Mouse (Mus musculus): ENCODE measurements around the gene Coa7. TPM values are rescaled to one million over a fixed set of nuclear protein-coding genes. Genes with fewer than 3 reads are reported as not detected.

The Coa7 gene
- polyA plus RNA-seq, 1 experiment: 66.4 TPM

GRCm38 (mm10) chr4:108380146-108380545 lies 52.2 kb downstream of the Coa7 start:
- Histone ChIP-seq H3K79me3 (ENCODE audit: low read depth) (no peaks in the 10 kb centered on the region), H3K36me3 (ENCODE audit: control insufficient read depth, insufficient read depth) (no peaks in the 10 kb centered on the region), H3K27me3 (ENCODE audit: control insufficient read depth, insufficient read depth, insufficient read length) (no peaks in the 10 kb centered on the region), H3K79me2 (ENCODE audit: control insufficient read depth, insufficient read depth) (no peaks in the 10 kb centered on the region), H3K4me3 (ENCODE audit: insufficient read depth, poor library complexity, severe bottlenecking) (no peak overlapping the region), H3ac (ENCODE audit: control insufficient read depth, insufficient read length, low read depth) (no peak overlapping the region)
- no peak for TF ChIP-seq USF1 (IDR thresholded peaks at IDR 0.05; ENCODE audit: low read depth)
- TF ChIP-seq CEBPB (IDR thresholded peaks at IDR 0.05; ENCODE audit: low read depth): peak; percentile 67

- Histone ChIP-seq H3K79me2 (ENCODE audit: control insufficient read depth, insufficient read depth) (no peaks in the 10 kb centered on the region), H3ac (ENCODE audit: control insufficient read depth, insufficient read length, low read depth) (no peak within 1 kb of the TSS), H3K36me3 (ENCODE audit: control insufficient read depth, insufficient read depth) (no peaks in the 10 kb centered on the region), H3K4me3 (ENCODE audit: insufficient read depth, poor library complexity, severe bottlenecking) (no peak within 1 kb of the TSS), H3K27me3 (ENCODE audit: control insufficient read depth, insufficient read depth, insufficient read length) (no peaks in the 10 kb centered on the region), H3K79me3 (ENCODE audit: low read depth) (no peaks in the 10 kb centered on the region)
- TF ChIP-seq MYOG (IDR thresholded peaks at IDR 0.05; ENCODE audit: control insufficient read depth, extremely low read depth, insufficient read length) (no peak), USF1 (IDR thresholded peaks at IDR 0.05; ENCODE audit: low read depth) (no peak), FOSL1 (IDR thresholded peaks at IDR 0.05; ENCODE audit: insufficient read depth, low read length, poor library complexity, severe bottlenecking) (no peak)
These were observed 55.3 kb downstream of the Coa7 start, which contains the start of gene Shisal2a for GRCm38 (mm10) chr4:108383183-108383714. TSS of gene Shisal2a (minus strand) at chr4:108383349.

GRCm38 (mm10) chr4:108386087-108386486 lies 58.1 kb downstream of the Coa7 start:
- Histone ChIP-seq H3K79me3 (ENCODE audit: low read depth) (no peaks in the 10 kb centered on the region), H3ac (ENCODE audit: control insufficient read depth, insufficient read length, low read depth) (no peak overlapping the region), H3K36me3 (ENCODE audit: control insufficient read depth, insufficient read depth) (no peaks in the 10 kb centered on the region), H3K79me2 (ENCODE audit: control insufficient read depth, insufficient read depth) (no peaks in the 10 kb centered on the region), H3K27me3 (ENCODE audit: control insufficient read depth, insufficient read depth, insufficient read length) (no peaks in the 10 kb centered on the region), H3K4me3 (ENCODE audit: insufficient read depth, poor library complexity, severe bottlenecking) (no peak overlapping the region)
- TF ChIP-seq USF1 (IDR thresholded peaks at IDR 0.05; ENCODE audit: low read depth) (no peak), MAX (IDR thresholded peaks at IDR 0.05) (no peak), MYOG (IDR thresholded peaks at IDR 0.05; ENCODE audit: control insufficient read depth, extremely low read depth, insufficient read length) (no peak), MYOD1 (IDR thresholded peaks at IDR 0.05; ENCODE audit: control insufficient read depth, insufficient read length, low read depth) (no peak), CTCF (IDR thresholded peaks at IDR 0.05; ENCODE audit: control insufficient read depth, insufficient read depth, insufficient read length) (no peak), CEBPB (IDR thresholded peaks at IDR 0.05; ENCODE audit: low read depth) (no peak), FOSL1 (IDR thresholded peaks at IDR 0.05; ENCODE audit: insufficient read depth, low read length, poor library complexity, severe bottlenecking) (no peak)

- Histone ChIP-seq H3K36me3 (ENCODE audit: control insufficient read depth, insufficient read depth) (no peaks in the 10 kb centered on the region), H3K79me2 (ENCODE audit: control insufficient read depth, insufficient read depth) (no peaks in the 10 kb centered on the region), H3K4me3 (ENCODE audit: insufficient read depth, poor library complexity, severe bottlenecking) (no peak overlapping the region), H3ac (ENCODE audit: control insufficient read depth, insufficient read length, low read depth) (no peak overlapping the region), H3K79me3 (ENCODE audit: low read depth) (no peaks in the 10 kb centered on the region), H3K27me3 (ENCODE audit: control insufficient read depth, insufficient read depth, insufficient read length) (no peaks in the 10 kb centered on the region)
- no peak for TF ChIP-seq USF1 (IDR thresholded peaks at IDR 0.05; ENCODE audit: low read depth)
- no peak for TF ChIP-seq MYOG (IDR thresholded peaks at IDR 0.05; ENCODE audit: control insufficient read depth, extremely low read depth, insufficient read length)
- no peak for TF ChIP-seq CTCF (IDR thresholded peaks at IDR 0.05; ENCODE audit: control insufficient read depth, insufficient read depth, insufficient read length)
- TF ChIP-seq MAX (IDR thresholded peaks at IDR 0.05): no peak
- TF ChIP-seq CEBPB (IDR thresholded peaks at IDR 0.05; ENCODE audit: low read depth): no peak
- TF ChIP-seq FOSL1 (IDR thresholded peaks at IDR 0.05; ENCODE audit: insufficient read depth, low read length, poor library complexity, severe bottlenecking): no peak
- TF ChIP-seq MYOD1 (IDR thresholded peaks at IDR 0.05; ENCODE audit: control insufficient read depth, insufficient read length, low read depth): no peak
These were observed 59.2 kb downstream of the Coa7 start for GRCm38 (mm10) chr4:108387106-108387505.

GRCm38 (mm10) chr4:108387681-108388253 lies 59.8 kb downstream of the Coa7 start:
- Histone ChIP-seq H3ac (ENCODE audit: control insufficient read depth, insufficient read length, low read depth) (peak overlapping the region; percentile 25), H3K36me3 (ENCODE audit: control insufficient read depth, insufficient read depth) (no peaks in the 10 kb centered on the region), H3K79me3 (ENCODE audit: low read depth) (no peaks in the 10 kb centered on the region), H3K79me2 (ENCODE audit: control insufficient read depth, insufficient read depth) (no peaks in the 10 kb centered on the region), H3K27me3 (ENCODE audit: control insufficient read depth, insufficient read depth, insufficient read length) (no peaks in the 10 kb centered on the region), H3K4me3 (ENCODE audit: insufficient read depth, poor library complexity, severe bottlenecking) (no peak overlapping the region)
- TF ChIP-seq CTCF (IDR thresholded peaks at IDR 0.05; ENCODE audit: control insufficient read depth, insufficient read depth, insufficient read length) (no peak), MAX (IDR thresholded peaks at IDR 0.05) (peak; percentile 60)

GRCm38 (mm10) chr4:108388741-108389140 lies 60.8 kb downstream of the Coa7 start:
- no peaks in the 10 kb centered on the region for H3K27me3 ChIP-seq (ENCODE audit: control insufficient read depth, insufficient read depth, insufficient read length)
- TF ChIP-seq MYOG (IDR thresholded peaks at IDR 0.05; ENCODE audit: control insufficient read depth, extremely low read depth, insufficient read length) (no peak), CTCF (IDR thresholded peaks at IDR 0.05; ENCODE audit: control insufficient read depth, insufficient read depth, insufficient read length) (no peak), MAX (IDR thresholded peaks at IDR 0.05) (no peak), USF1 (IDR thresholded peaks at IDR 0.05; ENCODE audit: low read depth) (no peak)
- H3ac ChIP-seq (ENCODE audit: control insufficient read depth, insufficient read length, low read depth): no peak overlapping the region
- no peaks in the 10 kb centered on the region for H3K79me2 ChIP-seq (ENCODE audit: control insufficient read depth, insufficient read depth)
- H3K36me3 ChIP-seq (ENCODE audit: control insufficient read depth, insufficient read depth): no peaks in the 10 kb centered on the region
- no peak overlapping the region for H3K4me3 ChIP-seq (ENCODE audit: insufficient read depth, poor library complexity, severe bottlenecking)
- H3K79me3 ChIP-seq (ENCODE audit: low read depth): no peaks in the 10 kb centered on the region

Data from C2C12 (cell line).